Mouse (Mus musculus) heart, postnatal 0 days (tissue): ENCODE measurements around the gene Krt20.

Source experiments
- CTCF ChIP-seq: IDR thresholded peaks from 2 replicates; pipeline ENCODE4 v1.5.1; 2016; ENCODE audit warnings: antibody characterized with exemption, control low read depth, low read depth
- EP300 ChIP-seq: IDR thresholded peaks from 2 replicates; pipeline ENCODE4 v1.6.1; 2016; ENCODE audit warnings: antibody characterized with exemption, low read depth

GRCm38 (mm10) chr11:99461736-99462135, 23.8 kb upstream of the Krt20 start:
- no peak for TF ChIP-seq CTCF
- TF ChIP-seq EP300: no peak
